Mouse (Mus musculus) forebrain, embryonic 14.5 days (tissue): ENCODE data around the gene Gna12. TPM values are rescaled to one million over a fixed set of nuclear protein-coding genes. Genes with fewer than 3 reads are reported as not detected.

Experiments
- ATAC-seq: fragments of 200-750 bp; cut with Nextera tagmentation; 2 replicates; pipeline ENCODE4 v1.8.0; 2017; ENCODE audit warnings: mild to moderate bottlenecking, moderate library complexity
- DNase-seq: peaks from one replicate; pipeline ENCODE4 v3.0.0-alpha.2; 2015; ENCODE audit warnings: low spot score
- H3K27ac ChIP-seq: fragments of 300-500 bp; sonication (generic); 2 replicates; pipeline ENCODE4 v1.5.1; 2014; ENCODE audit warnings: low read depth, mild to moderate bottlenecking, control low read depth, low read length, moderate library complexity
- H3K27me3 ChIP-seq: fragments of 300-500 bp; sonication (generic); replicated peaks from 2 replicates; pipeline ENCODE4 v1.6.1; 2014; ENCODE audit warnings: low read length, control low read depth, mixed read lengths; ENCODE audit not compliant: control insufficient read depth, insufficient read depth
- H3K36me3 ChIP-seq: fragments of 300-500 bp; sonication (generic); 2 replicates; pipeline ENCODE4 v1.6.1; 2014; ENCODE audit warnings: low read length, control low read depth; ENCODE audit not compliant: control insufficient read depth, insufficient read depth
- H3K4me1 ChIP-seq: fragments of 300-500 bp; sonication (generic); 2 replicates; pipeline ENCODE4 v1.6.1; 2014; ENCODE audit warnings: antibody characterized with exemption, low read length, control low read depth; ENCODE audit not compliant: control insufficient read depth, insufficient read depth
- H3K4me2 ChIP-seq: fragments of 300-500 bp; sonication (generic); 2 replicates; pipeline ENCODE4 v1.6.1; 2014; ENCODE audit warnings: mild to moderate bottlenecking, control low read depth, low read length
- H3K4me3 ChIP-seq: fragments of 300-500 bp; sonication (generic); 2 replicates; pipeline ENCODE4 v1.5.1; 2014; ENCODE audit warnings: low read depth, low read length, control low read depth
- H3K9ac ChIP-seq: fragments of 300-500 bp; sonication (generic); 2 replicates; pipeline ENCODE4 v1.6.1; 2014; ENCODE audit warnings: mild to moderate bottlenecking, low read length, control low read depth, moderate library complexity
- H3K9me3 ChIP-seq: fragments of 300-500 bp; sonication (generic); replicated peaks from 2 replicates; pipeline ENCODE4 v1.6.1; 2016; ENCODE audit warnings: low read length, control low read depth, mixed read lengths; ENCODE audit not compliant: control insufficient read depth
- whole genome bisulfite sequencing: fragments of 180-500 bp; shearing (Covaris S2); extraction: QIAGEN DNeasy Blood & Tissue Kit; methylation state at CpG from one replicate; pipeline ENCODE4 v1.1.7; 2014; 5-methylcytosine and 5-hydroxymethylcytosine counted together
- polyA plus RNA-seq: library from polyadenylated mRNA; unstranded; fragments of >200 nt; fragmentation: Nextera tagmentation; extraction: Ambion mirVana; gene quantifications from 2 replicates; pipeline ENCODE4 v1.2.1, GENCODE M21; 2014

Gna12 gene
- polyA plus RNA-seq, 1 experiment from 2014 or later, result 19.9 TPM

DNA sequence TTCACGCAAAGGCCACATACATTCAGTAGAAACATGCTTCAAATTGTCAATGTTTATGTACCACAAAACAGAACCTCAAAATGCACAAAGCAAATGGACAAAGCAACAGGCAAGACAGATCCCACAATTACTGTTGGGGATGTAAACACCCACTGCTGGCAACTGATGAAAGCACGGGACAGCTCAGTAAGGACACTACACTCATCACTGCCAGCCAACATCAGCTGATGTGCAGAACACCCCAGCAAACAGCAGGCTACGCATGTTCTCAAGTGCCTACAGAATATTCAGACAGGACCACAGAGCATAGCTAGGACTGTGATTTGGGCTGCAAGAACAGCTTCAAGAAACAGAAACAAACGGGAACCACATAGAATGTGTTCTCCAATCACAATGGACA is 8.3 kb downstream of the Gna12 start:
- Histone ChIP-seq H3K27ac (no peak overlapping the region), H3K9ac (no peak overlapping the region), H3K4me2 (no peak overlapping the region), H3K27me3 (no peaks in the 10 kb centered on the region), H3K36me3 (peaks cover 4% of the 10 kb centered on the region; the same call in 1 of the 2 replicates), H3K4me3 (no peak overlapping the region), H3K4me1 (peaks cover 10% of the 10 kb centered on the region), H3K9me3 (no peaks in the 10 kb centered on the region)
- DNase-seq (no peak), ATAC-seq (no peak)
- 90% methylated on average over 4 of the region's 4 CpGs for WGBS

GRCm38 (mm10) chr5:140820539-140820938 is 9.7 kb downstream of the Gna12 start:
- Histone ChIP-seq H3K4me3 (no peak overlapping the region), H3K27me3 (no peaks in the 10 kb centered on the region), H3K4me2 (no peak overlapping the region), H3K9ac (no peak overlapping the region), H3K27ac (no peak overlapping the region), H3K36me3 (no peaks in the 10 kb centered on the region; the same call in 1 of the 2 replicates), H3K4me1 (peaks cover 9% of the 10 kb centered on the region), H3K9me3 (no peaks in the 10 kb centered on the region)
- ATAC-seq (no peak), DNase-seq (no peak)
- 92% methylated on average over 4 of the region's 4 CpGs for WGBS

GRCm38 (mm10) chr5:140819594-140819993 is 10.6 kb downstream of the Gna12 start:
- DNase-seq (no peak), ATAC-seq (no peak)
- Histone ChIP-seq H3K9ac (no peak overlapping the region), H3K27ac (no peak overlapping the region), H3K4me3 (no peak overlapping the region), H3K27me3 (no peaks in the 10 kb centered on the region), H3K4me2 (no peak overlapping the region), H3K9me3 (no peaks in the 10 kb centered on the region), H3K36me3 (no peaks in the 10 kb centered on the region; the same call in 1 of the 2 replicates), H3K4me1 (peaks cover 19% of the 10 kb centered on the region)
- 52% methylated on average over 4 of the region's 4 CpGs for WGBS

DNA sequence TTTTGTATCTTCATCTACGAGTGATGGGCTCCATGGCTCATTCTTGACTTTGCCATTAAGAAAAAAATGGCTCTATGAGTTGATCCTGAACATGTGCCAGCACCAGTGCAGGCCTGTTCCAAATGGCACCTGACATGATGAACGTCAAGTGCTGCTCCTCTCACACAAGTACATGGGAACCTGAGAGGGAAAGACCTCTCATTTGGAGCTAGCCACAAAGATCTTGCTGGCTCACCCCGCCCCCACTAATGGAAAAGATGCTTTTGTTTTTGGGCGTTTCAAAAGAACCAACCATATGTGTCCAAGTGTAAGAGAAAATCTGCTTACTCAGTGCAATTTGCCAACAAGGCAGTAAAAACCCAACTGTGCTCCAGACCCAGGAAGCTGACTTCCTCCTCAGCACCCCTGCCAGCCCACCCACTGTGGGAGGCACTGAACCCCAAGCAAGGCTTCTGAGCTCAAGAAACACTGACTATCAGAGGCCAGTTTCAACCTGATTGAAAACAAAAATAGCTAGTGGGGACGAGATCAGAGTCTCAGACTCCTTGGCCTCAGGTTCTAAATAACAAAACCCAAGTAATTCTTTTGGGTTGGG is 11.7 kb downstream of the Gna12 start:
- Histone ChIP-seq H3K36me3 (no peaks in the 10 kb centered on the region), H3K9ac (no peak overlapping the region), H3K4me2 (no peak overlapping the region), H3K27ac (no peak overlapping the region), H3K4me3 (no peak overlapping the region), H3K4me1 (peaks cover 19% of the 10 kb centered on the region), H3K27me3 (no peaks in the 10 kb centered on the region), H3K9me3 (no peaks in the 10 kb centered on the region)
- WGBS, result 64% methylated on average over 5 of the region's 5 CpGs
- DNase-seq, result no peak
- no peak for ATAC-seq

GRCm38 (mm10) chr5:140816950-140817568 is 13.2 kb downstream of the Gna12 start:
- Histone ChIP-seq H3K9me3 (no peaks in the 10 kb centered on the region), H3K4me1 (peaks cover 33% of the 10 kb centered on the region), H3K27me3 (no peaks in the 10 kb centered on the region), H3K4me2 (no peak overlapping the region), H3K27ac (no peak overlapping the region), H3K4me3 (no peak overlapping the region), H3K36me3 (no peaks in the 10 kb centered on the region), H3K9ac (no peak overlapping the region)
- ATAC-seq (no peak), DNase-seq (no peak)
- 94% methylated on average over 6 of the region's 6 CpGs for WGBS

DNA sequence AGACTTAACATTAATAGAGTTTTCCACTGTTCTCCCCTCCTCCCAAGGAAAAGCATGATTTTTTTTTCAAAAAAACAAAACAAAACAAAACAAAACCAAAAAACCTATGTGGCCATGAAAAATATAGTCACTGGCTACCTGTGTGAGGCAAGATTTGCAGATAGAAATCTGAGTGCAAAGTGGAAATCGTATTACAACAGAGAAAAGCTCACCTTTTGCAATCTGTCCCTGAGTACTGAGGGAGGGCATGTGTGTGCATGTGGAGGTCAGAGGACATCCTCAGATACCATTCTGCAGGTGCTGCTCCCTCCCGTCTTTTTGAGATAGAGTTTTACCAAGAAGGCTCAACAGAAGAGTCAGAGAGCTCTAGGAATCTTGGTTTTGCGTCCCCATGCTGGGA is 14.2 kb downstream of the Gna12 start:
- Histone ChIP-seq H3K4me3 (no peak overlapping the region), H3K9me3 (no peaks in the 10 kb centered on the region), H3K27ac (no peak overlapping the region), H3K4me1 (peaks cover 36% of the 10 kb centered on the region), H3K27me3 (no peaks in the 10 kb centered on the region), H3K4me2 (no peak overlapping the region), H3K9ac (no peak overlapping the region), H3K36me3 (no peaks in the 10 kb centered on the region)
- no peak for DNase-seq
- WGBS, result 90% methylated on average over 3 of the region's 3 CpGs
- no peak for ATAC-seq

- H3K4me2 ChIP-seq, result no peak overlapping the region
- no peaks in the 10 kb centered on the region for H3K9me3 ChIP-seq
- 16% methylated on average over 9 of the region's 9 CpGs for WGBS
- no peak for ATAC-seq
- no peaks in the 10 kb centered on the region for H3K27me3 ChIP-seq
- H3K36me3 ChIP-seq, result no peaks in the 10 kb centered on the region
- H3K27ac ChIP-seq, result peak overlapping the region; percentile 27; the same call in 1 of the 2 replicates
- H3K4me1 ChIP-seq, result peaks cover 39% of the 10 kb centered on the region
- peak; percentile 40 for DNase-seq
- H3K4me3 ChIP-seq, result no peak overlapping the region
- H3K9ac ChIP-seq, result no peak overlapping the region
Measured at GRCm38 (mm10) chr5:140815059-140815728, 15.0 kb downstream of the Gna12 start.

DNA sequence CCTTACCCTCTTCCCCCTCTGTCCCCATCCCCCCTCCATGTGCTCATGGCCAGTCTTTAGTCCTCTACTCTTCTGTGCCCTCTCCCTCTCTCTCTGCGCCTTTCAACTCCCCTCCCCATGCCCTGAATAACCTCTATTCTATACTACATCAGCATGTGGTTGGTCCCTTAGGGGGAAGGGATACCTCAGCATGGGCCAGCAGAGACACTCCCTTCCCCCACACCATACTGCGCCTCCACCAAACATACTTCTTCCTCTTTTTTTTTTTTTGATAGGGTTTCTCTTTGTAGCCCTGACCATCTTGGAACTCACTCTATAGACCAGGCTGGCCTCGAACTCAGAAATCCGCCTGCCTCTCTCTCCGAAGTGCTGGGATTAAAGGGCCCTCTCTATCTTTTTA is 15.8 kb downstream of the Gna12 start:
- no peak for ATAC-seq
- no peak overlapping the region for H3K27ac ChIP-seq
- H3K4me2 ChIP-seq, result no peak overlapping the region
- no peak for DNase-seq
- WGBS, result 53% methylated on average over 5 of the region's 5 CpGs
- H3K36me3 ChIP-seq, result no peaks in the 10 kb centered on the region
- no peaks in the 10 kb centered on the region for H3K27me3 ChIP-seq
- peaks cover 37% of the 10 kb centered on the region for H3K4me1 ChIP-seq
- H3K4me3 ChIP-seq, result no peak overlapping the region
- H3K9me3 ChIP-seq, result no peaks in the 10 kb centered on the region
- no peak overlapping the region for H3K9ac ChIP-seq

GRCm38 (mm10) chr5:140812699-140813098 is 17.5 kb downstream of the Gna12 start:
- 41% methylated on average over 4 of the region's 4 CpGs for WGBS
- no peak overlapping the region for H3K9ac ChIP-seq
- no peaks in the 10 kb centered on the region for H3K36me3 ChIP-seq
- no peaks in the 10 kb centered on the region for H3K9me3 ChIP-seq
- H3K27ac ChIP-seq, result no peak overlapping the region
- peaks cover 35% of the 10 kb centered on the region for H3K4me1 ChIP-seq
- H3K4me2 ChIP-seq, result no peak overlapping the region
- H3K4me3 ChIP-seq, result no peak overlapping the region
- no peaks in the 10 kb centered on the region for H3K27me3 ChIP-seq
- ATAC-seq (no peak), DNase-seq (no peak)
